Comparison of ENCODE assay signal across 24 mouse cellular contexts in the genomic region with DNA sequence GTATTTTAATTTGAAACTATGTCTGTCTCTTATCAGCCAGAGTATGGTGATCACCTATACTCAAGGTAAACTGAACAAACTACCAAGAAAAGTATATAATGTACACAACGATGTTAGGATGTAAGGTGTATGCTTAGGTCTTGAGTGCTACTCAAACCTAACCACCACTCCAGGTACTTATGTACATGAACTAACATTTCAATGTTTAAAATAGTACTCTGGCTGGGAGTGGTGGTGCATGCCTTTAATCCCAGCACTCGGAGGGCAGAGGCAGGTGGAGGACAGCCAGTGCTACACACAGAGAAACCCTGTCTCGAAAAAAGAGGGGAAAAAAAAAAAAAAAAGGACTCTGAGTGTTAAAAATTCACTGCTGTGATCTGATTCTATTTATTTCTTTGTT. TPM values are rescaled to one million over a fixed set of nuclear protein-coding genes. Genes with fewer than 3 reads are reported as not detected.
DNase-seq lines count a peak whose midpoint lies in the region; ATAC-seq and TF ChIP-seq lines count a peak whose summit lies in the region.
"Had no signal": no experiment of that assay in that cellular context is flagged by ENCODE, and none has a peak within 500 bp of the region (broad histone marks: within the 10 kb centered on the region; RNA-seq: fewer than 3 reads in every experiment).

No protein-coding gene starts in this region.

- no peak overlapping the region for H3K4me2 ChIP-seq in lung, embryonic 14.5 days
- no peak overlapping the region for H3K4me2 ChIP-seq in lung, embryonic 16.5 days (ENCODE audit: low read depth, low read length)
- H3K4me2 ChIP-seq: embryonic facial prominence, embryonic 12.5 days; forebrain, embryonic 13.5 days; forebrain, embryonic 15.5 days had no signal

- no peak for DNase-seq in lung, embryonic 14.5 days
- no peak for DNase-seq in lung, postnatal 25 days (ENCODE audit: low spot score)
- DNase-seq in lung, postnatal 4 days, result no peak
- peak; percentile 7 for DNase-seq in lung, postnatal 36 days
- no peak for DNase-seq in lung, adult 2 months
- DNase-seq: adrenal gland, adult 8-10 months; adrenal gland, postnatal 14 days; adrenal gland, postnatal 36 days; B cell, adult 2 months; cerebellum, adult 11-12 months; cerebellum, adult 2 months; cerebellum, adult 9-10 months; cerebellum, postnatal 10 days; cerebellum, postnatal 25 days had no signal

- H3K36me3 ChIP-seq in lung, embryonic 14.5 days (ENCODE audit: insufficient read depth), result 0 out of 2 replicates have a peak, but pooled peaks cover 3% of the 10 kb centered on the region
- H3K36me3 ChIP-seq in lung, embryonic 16.5 days (ENCODE audit: control insufficient read depth, insufficient read depth, low read length), result 0 out of 2 replicates have a peak, but pooled peaks cover 2% of the 10 kb centered on the region
- H3K36me3 ChIP-seq: forebrain, embryonic 15.5 days; G1E had no signal

- ATAC-seq in lung, embryonic 14.5 days (ENCODE audit: insufficient read depth), result peak; percentile 73; the same call in 1 of the 2 replicates
- peak; percentile 87 for ATAC-seq in lung, embryonic 16.5 days (ENCODE audit: low read depth)
- ATAC-seq: activated CD4-positive, CD25-positive, alpha-beta regulatory T cell, adult 4 months; CD4-positive, CD25-positive, alpha-beta regulatory T cell, adult 4 months; forebrain, embryonic 13.5 days; forebrain, embryonic 15.5 days; Patski had no signal

- no peaks in the 10 kb centered on the region for H3K27me3 ChIP-seq in lung, embryonic 14.5 days (ENCODE audit: insufficient read depth, low read length)
- H3K27me3 ChIP-seq in lung, embryonic 16.5 days (ENCODE audit: control insufficient read depth, insufficient read depth, low read depth, low read length), result 0 out of 2 replicates have a peak, but pooled peaks cover 2% of the 10 kb centered on the region
- H3K27me3 ChIP-seq: CH12.LX; embryonic facial prominence, embryonic 12.5 days; forebrain, embryonic 13.5 days; forebrain, embryonic 15.5 days; Patski had no signal

- no peaks in the 10 kb centered on the region for H3K9me3 ChIP-seq in lung, embryonic 14.5 days (ENCODE audit: low read depth, low read length)
- no peaks in the 10 kb centered on the region for H3K9me3 ChIP-seq in lung, embryonic 16.5 days (ENCODE audit: control insufficient read depth, low read length)
- H3K9me3 ChIP-seq: embryonic facial prominence, embryonic 10.5 days; embryonic facial prominence, embryonic 12.5 days; forebrain, embryonic 13.5 days; forebrain, embryonic 15.5 days; G1E had no signal

- H3K4me3 ChIP-seq in lung, embryonic 14.5 days (ENCODE audit: low read depth, low read length), result no peak overlapping the region
- H3K4me3 ChIP-seq in lung, embryonic 16.5 days (ENCODE audit: low read length), result no peak overlapping the region
- H3K4me3 ChIP-seq in lung, adult 2 months (replicated peaks; ENCODE audit: extremely low read depth, low read depth, low read length), result no peak overlapping the region
- H3K4me3 ChIP-seq: embryonic facial prominence, embryonic 10.5 days; embryonic facial prominence, embryonic 12.5 days; forebrain, embryonic 13.5 days; forebrain, embryonic 15.5 days had no signal

- WGBS in lung, embryonic 14.5 days, result 59% methylated on average over 3 of the region's 3 CpGs
- WGBS in lung, embryonic 16.5 days, result 45% methylated on average over 3 of the region's 3 CpGs
- 48% methylated on average over 3 of the region's 3 CpGs for WGBS in lung, adult 2 months

- TF ChIP-seq POLR2A in lung, adult 2 months (IDR thresholded peaks at IDR 0.05; ENCODE audit: borderline replicate concordance, extremely low read depth, low read depth, low read length), result no peak

- no peaks in the 10 kb centered on the region for H3K4me1 ChIP-seq in lung, embryonic 14.5 days (ENCODE audit: insufficient read depth)
- H3K4me1 ChIP-seq in lung, embryonic 16.5 days (replicated peaks; ENCODE audit: control insufficient read depth, insufficient read depth, low read length), result no peaks in the 10 kb centered on the region
- H3K4me1 ChIP-seq in lung, adult 2 months (ENCODE audit: control insufficient read depth, insufficient read depth, low read length), result no peaks in the 10 kb centered on the region
- H3K4me1 ChIP-seq: embryonic facial prominence, embryonic 10.5 days; embryonic facial prominence, embryonic 12.5 days; forebrain, embryonic 13.5 days; forebrain, embryonic 15.5 days had no signal

- H3K9ac ChIP-seq in lung, embryonic 14.5 days, result no peak overlapping the region
- no peak overlapping the region for H3K9ac ChIP-seq in lung, embryonic 16.5 days (ENCODE audit: low read length)
- H3K9ac ChIP-seq: embryonic facial prominence, embryonic 12.5 days; forebrain, embryonic 13.5 days; forebrain, embryonic 15.5 days had no signal

- TF ChIP-seq CTCF in lung, embryonic 14.5 days (IDR thresholded peaks at IDR 0.05; ENCODE audit: low read depth), result no peak
- no peak for TF ChIP-seq CTCF in lung, adult 2 months (IDR thresholded peaks at IDR 0.05; ENCODE audit: insufficient read depth, low read length)

- no peak overlapping the region for H3K27ac ChIP-seq in lung, embryonic 14.5 days (ENCODE audit: low read depth)
- H3K27ac ChIP-seq in lung, embryonic 16.5 days (ENCODE audit: low read length), result no peak overlapping the region
- H3K27ac ChIP-seq: embryonic facial prominence, embryonic 10.5 days; embryonic facial prominence, embryonic 12.5 days; forebrain, embryonic 13.5 days; forebrain, embryonic 15.5 days had no signal

RNA-seq across cellular contexts. Expression of gene Cth, which starts 16.7 kb away (rescaled TPM):
- polyA plus RNA-seq in lung, embryonic 14.5 days (2014; fragmentation: Nextera tagmentation; extraction: Ambion mirVana), result 10.5 and 11.3 TPM in 2 replicates
- 10.1 and 11.0 TPM in 2 replicates for polyA plus RNA-seq in lung, embryonic 16.5 days (2015; fragmentation: Nextera tagmentation; extraction: Ambion mirVana)
- 3.4 and 4.4 TPM in 2 replicates for polyA plus RNA-seq in lung, adult 2 months (2012; rRNA removed)
- polyA plus RNA-seq: CD4-positive, CD25-positive, alpha-beta regulatory T cell, adult 4 months; G1E had no signal

RNA-seq across cellular contexts. Expression of gene Ankrd13c, which starts 38.9 kb away (rescaled TPM):
- polyA plus RNA-seq in lung, embryonic 14.5 days (2014; fragmentation: Nextera tagmentation; extraction: Ambion mirVana), result 23.7 and 24.3 TPM in 2 replicates
- 17.6 and 18.4 TPM in 2 replicates for polyA plus RNA-seq in lung, embryonic 16.5 days (2015; fragmentation: Nextera tagmentation; extraction: Ambion mirVana)
- polyA plus RNA-seq in lung, adult 2 months (2012; rRNA removed), result 18.3 and 27.6 TPM in 2 replicates
